Mouse (Mus musculus) mammary gland, adult 2 months (tissue): ENCODE results near the gene 9930111J21Rik1. TPM values are rescaled to one million over a fixed set of nuclear protein-coding genes. Genes with fewer than 3 reads are reported as not detected.

ENCODE experiments used
- polyA plus RNA-seq: library from polyadenylated mRNA; depleted of rRNA; stranded (reverse); fragments of >200 nt; gene quantifications from 2 replicates; pipeline ENCODE4 v1.2.3, GENCODE M21; 2012; ENCODE audit warnings: low replicate concordance; rRNA removed

The 9930111J21Rik1 gene
- 10.4 and 15.4 TPM in 2 replicates for polyA plus RNA-seq

GRCm38 (mm10) chr11:48979251-48979650, at the start of gene 9930111J21Rik1:
Gene 9930111J21Rik1, minus strand, starts transcription at chr11:48979398.

GRCm38 (mm10) chr11:48994018-48994417, 14.8 kb upstream of the 9930111J21Rik1 start, which contains the start of gene Tgtp1:
Gene Tgtp1, minus strand, starts transcription at chr11:48994172.

GRCm38 (mm10) chr11:48991740-48992520, 12.7 kb upstream of the 9930111J21Rik1 start, which contains the start of gene Gm12185:
Gene Gm12185, minus strand, starts transcription at chr11:48992226.

GRCm38 (mm10) chr11:48978240-48978939, 808 bp downstream of the 9930111J21Rik1 start, which contains the start of gene Olfr56:
Gene Olfr56, plus strand, starts transcription at chr11:48978889.

GRCm38 (mm10) chr11:48946090-48946489, 33.1 kb downstream of the 9930111J21Rik1 start, which contains the start of gene Psme2b:
Gene Psme2b, minus strand, starts transcription at chr11:48946190.

GRCm38 (mm10) chr11:48902021-48902420, 77.2 kb downstream of the 9930111J21Rik1 start, which contains the start of gene Gm5431:
Gene Gm5431, minus strand, starts transcription at chr11:48902214.

Other genes with a start within 250 kb of the 9930111J21Rik1 start
- 2,623 and 3,377 TPM in 2 replicates for gene Rack1, start 179.1 kb downstream of the 9930111J21Rik1 start, polyA plus RNA-seq
- 31.0 and 33.9 TPM in 2 replicates for gene Trim41, start 162.0 kb downstream of the 9930111J21Rik1 start, polyA plus RNA-seq
- 32.9 and 36.6 TPM in 2 replicates for gene Trim7, start 153.3 kb downstream of the 9930111J21Rik1 start, polyA plus RNA-seq
- 9.6 and 11.6 TPM in 2 replicates for gene Gm12184, start 152.7 kb downstream of the 9930111J21Rik1 start, polyA plus RNA-seq
- 10.3 and 23.6 TPM in 2 replicates for gene Irgm1, start 107.7 kb downstream of the 9930111J21Rik1 start, polyA plus RNA-seq
- gene Gm5431, start 77.2 kb downstream of the 9930111J21Rik1 start, polyA plus RNA-seq, result 0.55 and 1.9 TPM in 2 replicates
- gene Psme2b, start 33.2 kb downstream of the 9930111J21Rik1 start, polyA plus RNA-seq, result 10.3 and 17.1 TPM in 2 replicates
- gene Olfr56, start 509 bp downstream of the 9930111J21Rik1 start, polyA plus RNA-seq, result 0.11 and 0.16 TPM in 2 replicates
- 0.35 and 1.3 TPM in 2 replicates for gene Gm12185, start 12.8 kb upstream of the 9930111J21Rik1 start, polyA plus RNA-seq
- 3.6 and 7.0 TPM in 2 replicates for gene Tgtp1, start 14.8 kb upstream of the 9930111J21Rik1 start, polyA plus RNA-seq
- 6.7 and 7.0 TPM in 2 replicates for gene 9930111J21Rik2, start 71.8 kb upstream of the 9930111J21Rik1 start, polyA plus RNA-seq
- gene Tgtp2, start 84.8 kb upstream of the 9930111J21Rik1 start, polyA plus RNA-seq, result 10.1 and 32.6 TPM in 2 replicates
- 15.1 and 19.8 TPM in 2 replicates for gene Ifi47, start 97.2 kb upstream of the 9930111J21Rik1 start, polyA plus RNA-seq
- 0.97 and 2.1 TPM in 2 replicates for gene Olfr1396, start 135.5 kb upstream of the 9930111J21Rik1 start, polyA plus RNA-seq
- not detected in 2 replicates for gene Olfr1395, start 162.9 kb upstream of the 9930111J21Rik1 start, polyA plus RNA-seq
- not detected in 2 replicates for gene Olfr1394, start 175.0 kb upstream of the 9930111J21Rik1 start, polyA plus RNA-seq
- 35.1 and 63.1 TPM in 2 replicates for gene Btnl9, start 207.8 kb upstream of the 9930111J21Rik1 start, polyA plus RNA-seq
- gene Zfp62, start 223.9 kb upstream of the 9930111J21Rik1 start, polyA plus RNA-seq, result 2.8 and 3.1 TPM in 2 replicates